Mouse (Mus musculus): ENCODE data around the gene Grcc10.

Grcc10 gene

DNA sequence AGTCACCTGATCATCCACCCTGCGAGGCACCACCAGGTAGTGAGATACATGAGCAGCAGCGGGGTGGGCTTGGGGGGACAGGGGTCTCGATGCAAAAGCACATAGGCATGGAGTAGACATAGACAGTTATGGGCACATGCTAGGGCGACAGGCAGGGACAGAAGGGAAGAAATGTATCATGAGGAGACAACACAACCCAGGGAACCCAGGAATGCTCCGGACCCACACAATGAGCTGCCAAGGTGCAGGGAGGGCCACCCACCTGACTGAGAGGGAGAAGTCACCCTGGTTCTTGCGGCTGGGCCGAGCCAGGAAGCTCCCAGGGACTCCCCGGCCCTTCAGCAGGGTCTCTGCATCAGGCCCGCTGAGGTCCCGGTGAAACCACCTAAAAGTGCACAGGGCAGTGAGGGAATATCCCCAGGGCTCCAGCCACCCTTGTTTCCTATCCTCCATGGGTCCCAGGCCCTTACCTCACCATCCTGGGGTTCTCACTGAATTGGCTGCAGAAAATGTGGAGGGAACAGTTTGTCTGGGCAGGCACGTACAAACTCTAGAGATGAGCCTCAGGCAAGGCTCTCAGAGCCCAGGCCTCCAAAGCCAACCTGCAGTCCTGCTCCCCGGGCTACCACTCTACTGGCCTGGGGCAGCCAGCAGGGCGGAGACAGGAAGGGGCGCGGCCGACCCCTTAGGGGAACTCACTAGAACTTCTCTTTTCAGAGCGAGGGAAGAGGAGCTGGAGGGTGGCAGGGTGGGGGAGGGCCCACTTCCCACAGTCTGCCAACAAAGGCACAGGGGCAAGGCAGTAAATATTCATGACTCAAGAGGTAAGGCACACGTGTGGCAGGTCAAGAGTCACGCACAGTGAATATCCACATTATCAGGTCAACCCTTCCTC, 8.5 kb downstream of the Grcc10 start:
- peak; percentile 67 to 81 for DNase-seq (ENCODE audit: low spot score in 2 of 2)

DNA sequence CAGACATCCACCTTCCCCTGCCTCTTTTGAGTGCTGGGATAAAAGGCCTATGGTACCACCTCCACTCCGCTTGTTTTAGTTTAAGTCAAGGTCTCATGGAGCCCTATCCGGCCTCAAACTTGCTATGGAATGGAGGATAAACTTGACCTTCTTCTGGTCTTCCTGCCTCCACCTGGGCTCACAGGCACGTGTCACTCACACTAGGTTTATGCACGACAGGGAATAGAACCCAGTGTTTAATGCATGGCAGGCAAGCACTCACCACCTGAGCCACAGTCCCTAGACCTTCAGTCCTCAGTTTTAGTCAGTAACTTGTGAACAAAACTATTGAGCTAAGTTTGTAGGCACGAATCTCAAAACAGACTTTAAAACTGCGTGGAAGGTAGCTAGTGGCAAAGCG, 10.1 kb downstream of the Grcc10 start:
- DNase-seq (ENCODE audit: low spot score in 2 of 2) = no peak

DNA sequence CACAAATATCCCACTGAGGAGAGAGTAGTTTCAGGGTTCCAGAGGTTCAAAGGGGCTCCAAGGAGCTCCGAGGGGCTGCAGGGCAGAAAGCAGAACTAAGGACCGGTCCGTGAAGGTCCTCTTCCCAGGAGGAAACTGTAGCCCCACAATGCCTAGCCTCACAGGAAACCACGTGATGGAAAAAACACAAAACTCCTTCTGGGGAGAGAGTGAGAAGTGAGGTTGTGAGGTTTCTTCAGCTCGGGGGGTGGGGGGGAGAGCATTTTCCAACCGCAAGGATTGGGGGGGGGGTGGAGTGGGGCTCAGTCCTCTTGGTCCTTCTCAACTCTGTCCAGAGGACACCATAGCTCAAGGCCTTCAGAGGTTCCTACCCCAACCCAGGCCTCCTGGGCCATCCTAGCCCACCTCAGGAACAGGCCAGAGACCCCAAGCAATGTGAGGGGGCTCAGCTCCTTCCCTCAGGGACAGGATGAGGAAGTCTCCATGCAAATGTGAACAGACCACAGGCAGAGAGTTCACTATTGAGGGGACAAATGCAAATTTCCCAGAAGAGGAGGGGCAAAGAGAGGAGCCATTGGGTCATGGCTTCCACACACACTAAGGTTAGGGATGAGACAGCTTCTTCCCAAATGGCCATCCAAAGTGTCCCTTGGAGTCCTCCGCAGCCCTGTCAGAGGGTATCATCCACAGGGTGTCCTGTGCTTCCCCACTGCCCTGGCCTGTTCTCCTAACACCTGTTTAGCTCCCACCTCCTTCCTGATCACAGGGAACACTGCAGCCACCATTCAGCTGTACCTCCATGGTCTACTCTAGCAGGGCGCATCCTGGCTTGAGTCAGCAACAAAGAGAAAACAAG, 11.1 kb downstream of the Grcc10 start:
- DNase-seq (ENCODE audit: low spot score in 2 of 2) = peak; percentile 54 to 55

GRCm38 (mm10) chr6:124728621-124729020, 12.6 kb downstream of the Grcc10 start:
- no peak for DNase-seq (ENCODE audit: low spot score in 2 of 2)

DNA sequence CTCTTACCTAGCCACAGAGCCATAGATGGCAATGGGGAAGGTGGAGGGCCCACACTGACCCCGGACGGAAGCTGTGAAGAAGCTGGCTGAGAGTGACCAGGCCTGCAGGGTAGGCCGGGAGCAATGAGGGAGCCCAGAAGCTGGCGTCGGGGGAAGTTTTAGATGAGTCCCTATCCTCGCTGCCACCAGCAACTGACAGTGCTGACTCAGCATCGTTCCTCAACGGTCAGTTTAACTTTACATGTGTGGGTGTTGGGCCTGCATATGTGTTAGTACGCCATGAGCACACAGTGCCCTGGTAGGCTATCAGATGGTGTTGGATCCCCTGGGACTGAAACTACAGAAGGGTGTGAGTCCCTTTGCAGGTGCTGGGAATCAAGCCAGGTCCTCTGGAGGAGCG, 16.7 kb downstream of the Grcc10 start:
- no peak for DNase-seq (ENCODE audit: low spot score in 2 of 2)

DNA sequence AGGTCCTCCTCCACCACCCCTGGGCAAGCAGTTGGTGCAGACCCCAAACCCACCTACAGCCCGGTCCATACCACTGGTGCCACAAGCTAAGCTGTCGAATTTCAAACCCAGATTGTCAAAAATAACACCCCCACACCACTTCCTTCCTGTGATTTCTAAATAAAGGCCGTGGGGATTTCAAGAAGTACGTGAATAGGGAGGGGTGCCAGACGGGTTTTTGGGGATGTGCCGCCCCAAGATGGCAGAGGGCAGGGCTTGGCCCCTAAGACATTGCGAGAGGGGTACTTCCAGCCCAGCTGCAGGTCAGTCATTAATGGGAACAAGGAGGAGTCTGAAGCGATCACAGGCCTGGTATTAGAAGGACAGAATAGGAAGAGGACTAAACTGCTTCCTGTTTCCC, 17.6 kb downstream of the Grcc10 start:
- peak; percentile 81 to 89 for DNase-seq (ENCODE audit: low spot score in 2 of 2)

- DNase-seq (ENCODE audit: low spot score in 2 of 2) = no peak
These were observed 18.2 kb downstream of the Grcc10 start for GRCm38 (mm10) chr6:124722876-124723473.

GRCm38 (mm10) chr6:124720904-124721303, 20.3 kb downstream of the Grcc10 start:
- DNase-seq (ENCODE audit: low spot score in 2 of 2) = peak in 1 of 2 experiments; percentile 58

- DNase-seq (ENCODE audit: low spot score in 2 of 2) = no peak
These were observed 21.7 kb downstream of the Grcc10 start for GRCm38 (mm10) chr6:124719354-124719978.

DNA sequence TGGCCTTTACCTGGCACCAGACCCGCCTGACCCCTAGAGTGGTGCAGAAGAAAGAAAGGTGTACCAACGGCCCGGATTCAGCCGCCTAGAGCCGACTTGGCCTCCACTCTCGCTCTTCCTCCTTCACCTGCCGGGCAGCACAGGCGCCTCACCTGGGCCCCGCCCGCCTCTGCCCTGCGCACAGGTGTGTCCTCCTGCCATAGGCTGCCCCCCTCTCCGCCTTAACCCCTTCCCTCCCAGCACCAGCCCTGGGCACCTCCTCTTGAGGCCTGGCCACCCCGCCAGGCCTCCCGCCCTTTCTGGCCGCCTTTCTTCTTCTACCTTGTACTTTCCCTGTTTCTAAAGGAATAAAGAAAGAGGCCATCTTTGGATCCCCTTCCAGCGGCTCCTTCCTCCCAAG, 22.5 kb downstream of the Grcc10 start:
- DNase-seq (ENCODE audit: low spot score in 2 of 2) = no peak

DNA sequence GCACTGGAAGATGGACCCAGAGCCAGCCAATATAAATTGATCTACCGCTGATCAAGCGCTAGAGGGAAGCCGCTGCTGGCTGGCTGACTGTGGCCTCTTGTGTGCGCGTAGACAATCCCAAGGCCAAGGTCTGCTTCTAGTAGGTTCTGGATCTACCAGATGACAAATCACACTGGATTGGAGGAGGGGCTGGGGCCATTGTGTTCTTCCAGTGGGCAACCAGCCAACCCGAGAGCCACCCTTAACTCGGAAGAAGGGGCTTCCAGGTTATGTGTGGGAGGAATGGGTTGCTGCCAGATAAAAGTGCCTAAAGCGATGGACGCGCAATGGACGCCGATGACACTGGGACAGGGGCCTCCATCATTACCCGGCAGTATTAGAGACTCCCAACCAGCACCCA, 23.2 kb downstream of the Grcc10 start:
- no peak for DNase-seq (ENCODE audit: low spot score in 2 of 2)

DNA sequence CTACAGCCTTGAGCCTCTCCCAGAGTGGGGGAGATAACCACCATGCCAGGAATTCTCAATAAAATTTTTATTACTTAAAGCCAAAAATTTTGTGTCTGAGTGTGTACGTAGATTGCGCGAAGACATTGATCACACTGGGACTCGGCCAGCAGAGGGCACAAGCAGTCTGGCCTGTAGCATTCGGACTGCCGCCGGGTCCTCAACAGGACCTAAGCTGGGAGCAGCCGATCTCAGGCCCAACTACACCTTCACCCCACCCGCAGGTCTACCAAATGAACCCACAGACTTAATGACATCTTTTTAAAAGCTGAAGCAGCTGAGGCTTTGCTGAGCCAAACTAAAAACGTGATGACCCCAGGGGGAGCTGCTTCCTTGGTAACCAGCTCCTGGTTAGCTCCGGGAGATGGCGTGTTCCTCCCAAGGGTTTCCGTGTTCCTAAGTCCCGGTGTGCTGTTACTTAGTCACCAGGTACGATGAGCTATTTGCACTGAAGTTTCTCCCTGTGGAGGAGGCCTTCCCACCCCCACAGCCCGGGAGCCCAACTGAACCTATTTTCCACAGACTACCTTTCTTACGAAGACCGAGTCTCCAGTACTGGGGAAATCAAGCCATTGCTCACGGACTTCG, 24.2 kb downstream of the Grcc10 start:
- peak; percentile 53 to 66 for DNase-seq (ENCODE audit: low spot score in 2 of 2)

DNA sequence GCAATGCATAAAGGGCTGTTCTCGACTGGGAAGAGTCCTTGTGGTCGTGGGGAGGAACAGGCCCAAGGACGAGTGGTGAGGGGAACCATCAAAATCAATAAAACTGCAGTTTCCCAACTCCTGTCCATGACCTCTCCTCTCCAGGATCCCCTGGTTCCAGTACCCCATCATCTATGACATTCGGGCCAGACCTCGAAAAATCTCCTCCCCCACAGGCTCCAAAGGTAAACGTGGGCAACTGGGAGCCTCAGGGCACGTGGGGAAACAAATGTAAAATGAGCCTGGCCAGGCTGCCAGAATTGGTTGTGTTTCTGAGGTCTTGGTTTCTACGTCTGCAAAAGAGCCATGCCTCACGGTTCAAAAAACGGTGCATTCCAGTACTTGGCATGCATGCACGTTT, 28.3 kb downstream of the Grcc10 start:
- no peak for DNase-seq (ENCODE audit: low spot score in 2 of 2)

- DNase-seq (ENCODE audit: low spot score in 2 of 2) = peak; percentile 97 to 98
These were observed 29.1 kb downstream of the Grcc10 start, which contains the start of the genes Emg1 and Phb2 for GRCm38 (mm10) chr6:124711824-124712782. TSS of gene Emg1 (minus strand) at chr6:124712178. TSS of gene Phb2 (plus strand) at chr6:124712336.

GRCm38 (mm10) chr6:124708289-124708889, 32.8 kb downstream of the Grcc10 start:
- no peak for DNase-seq (ENCODE audit: low spot score in 2 of 2)

GRCm38 (mm10) chr6:124706061-124706627, 35.0 kb downstream of the Grcc10 start:
- no peak for DNase-seq (ENCODE audit: low spot score in 2 of 2)

DNA sequence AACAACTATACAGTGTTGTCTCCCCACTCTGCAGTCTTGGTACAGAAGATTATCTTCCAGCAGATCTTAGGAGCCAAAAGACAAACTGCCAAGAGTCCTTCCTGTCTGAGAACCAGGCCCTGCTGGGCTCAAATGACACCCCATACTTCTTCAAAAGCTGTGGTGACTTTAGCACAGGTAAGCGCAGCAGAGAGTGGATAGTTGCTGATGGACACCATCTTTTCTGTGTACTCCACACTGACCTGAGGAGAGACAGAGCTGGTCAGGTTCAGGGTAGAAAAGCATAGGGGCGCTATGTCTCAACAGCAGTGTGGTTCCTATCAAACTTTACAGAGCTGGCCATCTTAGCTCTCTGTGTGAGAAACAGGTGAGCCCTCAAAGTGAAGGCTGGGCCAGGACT, 36.8 kb downstream of the Grcc10 start:
- DNase-seq (ENCODE audit: low spot score in 2 of 2) = no peak

- DNase-seq (ENCODE audit: low spot score in 2 of 2) = no peak
These were observed 37.4 kb downstream of the Grcc10 start for GRCm38 (mm10) chr6:124703789-124704188.

DNA sequence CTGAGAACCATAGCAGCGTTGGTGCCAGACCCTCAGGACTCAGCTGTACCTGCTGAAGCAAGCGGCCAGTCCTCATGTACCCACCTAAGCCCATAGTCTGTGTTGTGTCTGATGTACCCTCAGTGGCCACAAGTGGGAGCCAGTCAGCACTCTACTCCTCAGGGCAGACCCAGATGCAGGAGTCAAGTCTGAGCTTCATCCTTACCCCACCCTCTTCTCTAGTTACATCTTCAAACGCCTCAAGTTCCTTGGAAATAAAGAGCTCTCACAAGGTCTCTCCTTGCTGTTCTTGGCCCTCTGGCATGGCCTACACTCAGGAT, 38.4 kb downstream of the Grcc10 start:
- DNase-seq (ENCODE audit: low spot score in 2 of 2) = peak; percentile 62 to 79

All from natural killer cell, adult 2 months (primary cell).